Mouse (Mus musculus) heart, embryonic 10.5 days (tissue): Measurements from ENCODE around the gene Parl. TPM values are rescaled to one million over a fixed set of nuclear protein-coding genes. Genes with fewer than 3 reads are reported as not detected.

Source experiments
- DNase-seq: peaks from one replicate; pipeline ENCODE4 v3.0.0-alpha.2; 2017; ENCODE audit warnings: low spot score
- H3K27ac ChIP-seq: fragments of 300-500 bp; sonication (generic); 2 replicates; pipeline ENCODE4 v1.5.1; 2016; ENCODE audit warnings: mild to moderate bottlenecking
- H3K27me3 ChIP-seq: fragments of 300-500 bp; sonication (generic); 2 replicates; pipeline ENCODE4 v1.6.1; 2016; ENCODE audit warnings: mild to moderate bottlenecking; ENCODE audit not compliant: poor library complexity, insufficient read depth, severe bottlenecking
- H3K36me3 ChIP-seq: fragments of 300-500 bp; sonication (generic); 2 replicates; pipeline ENCODE4 v1.6.1; 2016; ENCODE audit warnings: mild to moderate bottlenecking, moderate library complexity
- H3K4me1 ChIP-seq: fragments of 300-500 bp; sonication (generic); 2 replicates; pipeline ENCODE4 v1.6.1; 2016; ENCODE audit warnings: mild to moderate bottlenecking
- H3K4me3 ChIP-seq: fragments of 300-500 bp; sonication (generic); 2 replicates; pipeline ENCODE4 v1.5.1; 2016; ENCODE audit warnings: mild to moderate bottlenecking, moderate library complexity
- H3K9me3 ChIP-seq: fragments of 300-500 bp; sonication (generic); 2 replicates; pipeline ENCODE4 v1.6.1; 2016; ENCODE audit warnings: mild to moderate bottlenecking, moderate library complexity
- WGBS: fragments of 180-500 bp; shearing (Covaris S2); methylation state at CpG from one replicate; pipeline ENCODE4 v1.1.7; 2016; 5-methylcytosine and 5-hydroxymethylcytosine counted together
- polyA plus RNA-seq: library from polyadenylated mRNA; unstranded; fragments of >200 nt; fragmentation: Nextera tagmentation; extraction: Ambion mirVana; gene quantifications from 2 replicates; pipeline ENCODE4 v1.2.1, GENCODE M21; 2016

Gene Parl
- polyA plus RNA-seq, 1 experiment from 2014 or later = 115 TPM

DNA sequence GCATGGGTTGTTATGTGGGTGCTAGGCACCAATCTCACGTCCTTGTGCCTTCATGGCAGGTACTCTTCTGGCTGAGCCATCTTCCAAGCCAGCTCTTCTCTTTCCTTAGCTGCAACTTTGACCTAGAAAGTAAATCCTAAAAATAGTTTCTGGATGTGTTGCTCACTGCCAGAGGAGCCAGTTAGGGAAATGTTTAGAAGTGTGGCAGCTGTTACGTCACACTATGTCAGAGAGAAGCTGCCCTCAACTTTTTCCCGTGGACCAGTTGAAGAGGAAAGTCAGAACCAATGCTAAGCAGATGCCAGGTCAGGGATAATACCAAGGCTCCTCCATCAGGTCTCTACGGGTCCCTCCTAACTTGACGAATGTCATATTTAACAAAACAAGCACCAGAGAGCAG is 22.8 kb downstream of the Parl start:
- H3K36me3 ChIP-seq = peaks cover 65% of the 10 kb centered on the region
- H3K9me3 ChIP-seq = no peaks in the 10 kb centered on the region
- no peaks in the 10 kb centered on the region for H3K27me3 ChIP-seq
- DNase-seq = no peak
- no peaks in the 10 kb centered on the region for H3K4me1 ChIP-seq
- WGBS = 81% methylated on average over 5 of the region's 5 CpGs
- no peak overlapping the region for H3K27ac ChIP-seq
- H3K4me3 ChIP-seq = no peak overlapping the region

- H3K36me3 ChIP-seq = peaks cover 5% of the 10 kb centered on the region
- no peak overlapping the region for H3K4me3 ChIP-seq
- no peaks in the 10 kb centered on the region; the same call in 1 of the 2 replicates for H3K27me3 ChIP-seq
- no peaks in the 10 kb centered on the region for H3K9me3 ChIP-seq
- 10% methylated on average over 3 of the region's 3 CpGs for WGBS
- peaks cover 18% of the 10 kb centered on the region for H3K4me1 ChIP-seq
- no peak overlapping the region for H3K27ac ChIP-seq
- DNase-seq = no peak
Measured at GRCm38 (mm10) chr16:20272994-20273393, 29.2 kb downstream of the Parl start.

DNA sequence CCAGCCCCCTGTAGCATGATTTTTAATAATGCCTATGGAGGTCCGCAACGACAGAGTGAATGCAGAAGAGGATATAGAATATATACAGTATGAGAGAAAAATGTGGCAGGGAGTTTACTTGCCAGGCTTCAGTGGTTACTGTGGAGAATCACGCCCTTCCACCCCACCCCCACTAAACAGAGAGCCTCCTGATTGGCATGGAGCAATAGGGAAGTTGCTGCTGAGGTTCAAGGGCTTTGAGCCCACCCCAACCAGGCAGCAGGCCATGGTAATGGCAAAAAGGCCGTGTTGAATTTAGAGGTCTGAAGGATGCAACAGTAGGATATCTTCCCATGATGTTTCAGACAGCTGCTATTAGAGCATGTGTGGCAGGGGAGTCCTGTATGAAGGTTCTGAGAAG is 30.8 kb downstream of the Parl start:
- H3K4me1 ChIP-seq = peaks cover 18% of the 10 kb centered on the region
- no peak for DNase-seq
- H3K27ac ChIP-seq = no peak overlapping the region
- WGBS = 83% methylated on average over 4 of the region's 4 CpGs
- no peak overlapping the region for H3K4me3 ChIP-seq
- H3K27me3 ChIP-seq = no peaks in the 10 kb centered on the region; the same call in 1 of the 2 replicates
- no peaks in the 10 kb centered on the region for H3K9me3 ChIP-seq
- H3K36me3 ChIP-seq = no peaks in the 10 kb centered on the region

GRCm38 (mm10) chr16:20265089-20265488 is 37.1 kb downstream of the Parl start:
- no peak for DNase-seq
- no peaks in the 10 kb centered on the region for H3K9me3 ChIP-seq
- H3K27me3 ChIP-seq = no peaks in the 10 kb centered on the region; the same call in 1 of the 2 replicates
- no peaks in the 10 kb centered on the region for H3K4me1 ChIP-seq
- 68% methylated on average over 7 of the region's 7 CpGs for WGBS
- H3K36me3 ChIP-seq = no peaks in the 10 kb centered on the region
- no peak overlapping the region for H3K27ac ChIP-seq
- no peak overlapping the region for H3K4me3 ChIP-seq

DNA sequence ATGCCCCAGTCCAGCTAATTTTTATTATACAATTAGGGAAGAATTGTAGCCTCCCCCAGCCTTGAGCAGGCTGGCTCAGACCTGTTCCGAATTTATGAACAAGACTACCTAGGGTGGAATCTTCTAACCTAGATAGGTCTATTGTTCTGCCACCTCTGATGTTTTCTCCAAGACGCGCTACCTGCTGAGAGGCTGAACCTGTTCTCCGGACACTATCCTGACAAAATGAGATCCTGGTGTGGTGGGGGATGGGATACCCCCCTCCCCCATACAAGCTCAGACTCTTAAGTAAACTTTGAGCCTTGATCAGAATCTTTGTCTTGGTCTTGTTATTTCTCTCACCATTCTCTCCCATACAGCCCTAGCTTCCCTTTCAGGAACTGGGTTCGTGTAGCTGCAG is 44.3 kb downstream of the Parl start:
- no peak for DNase-seq
- Histone ChIP-seq H3K4me3 (no peak overlapping the region), H3K9me3 (no peaks in the 10 kb centered on the region), H3K27ac (no peak overlapping the region), H3K36me3 (no peaks in the 10 kb centered on the region), H3K27me3 (no peaks in the 10 kb centered on the region), H3K4me1 (no peaks in the 10 kb centered on the region)
- 80% methylated on average over 5 of the region's 5 CpGs for WGBS

DNA sequence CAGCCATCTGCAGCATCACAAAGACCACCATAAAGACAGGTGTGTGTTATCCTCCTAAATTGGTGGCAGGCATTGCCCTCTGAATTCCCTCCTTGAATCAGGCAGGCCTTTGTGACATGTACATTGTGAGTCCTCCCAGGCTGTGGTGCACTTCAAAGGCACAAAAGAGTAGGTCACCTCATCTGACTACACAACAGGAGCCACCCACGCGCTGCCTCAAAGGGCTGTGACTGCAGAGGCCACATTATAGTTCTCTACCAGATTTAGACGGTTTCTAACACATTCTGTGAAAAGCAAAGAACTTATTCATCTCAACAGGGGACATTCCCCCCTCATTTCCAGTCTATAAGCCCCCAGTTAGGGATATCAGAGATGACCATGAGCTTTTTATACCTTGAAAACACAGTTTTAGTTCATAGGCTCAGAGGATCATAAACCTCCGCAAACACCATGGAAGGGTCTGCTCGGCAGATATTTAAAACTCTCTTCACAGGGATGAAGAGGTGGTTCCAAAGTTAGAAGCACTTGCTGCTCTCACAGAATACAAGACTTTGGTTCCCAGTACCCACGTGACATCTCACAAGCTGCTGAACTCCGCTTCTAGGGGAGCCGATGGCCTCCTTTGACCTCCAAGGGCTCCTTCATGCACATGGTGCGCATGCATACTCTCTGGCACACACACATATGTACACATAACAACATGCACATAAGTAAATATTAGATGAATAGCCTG is 53.6 kb downstream of the Parl start:
- Histone ChIP-seq H3K27me3 (no peaks in the 10 kb centered on the region), H3K4me1 (no peaks in the 10 kb centered on the region), H3K4me3 (no peak overlapping the region), H3K27ac (no peak overlapping the region), H3K36me3 (no peaks in the 10 kb centered on the region), H3K9me3 (no peaks in the 10 kb centered on the region)
- 78% methylated on average over 9 of the region's 9 CpGs for WGBS
- DNase-seq = no peak

DNA sequence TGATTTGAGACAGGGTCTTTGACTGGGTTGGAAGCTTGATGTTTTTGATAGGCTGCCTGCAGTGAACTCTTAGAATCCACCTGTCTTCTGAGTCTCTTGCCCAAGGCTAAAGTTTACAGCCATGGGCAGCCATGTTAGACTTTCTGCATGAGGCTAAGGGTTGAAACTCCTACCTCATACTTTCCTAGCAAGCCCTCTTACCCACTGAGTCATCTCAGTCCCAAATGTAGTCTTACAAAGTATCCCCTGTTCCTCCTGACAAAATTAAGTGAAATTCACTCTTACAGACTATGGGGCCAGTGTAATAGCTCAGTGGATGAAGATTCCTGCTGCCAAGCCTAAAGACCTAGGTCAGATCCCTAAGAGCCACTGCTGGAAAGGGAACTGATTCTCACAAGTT is 55.1 kb downstream of the Parl start:
- H3K27ac ChIP-seq = no peak overlapping the region
- H3K4me3 ChIP-seq = no peak overlapping the region
- H3K36me3 ChIP-seq = no peaks in the 10 kb centered on the region
- DNase-seq = no peak
- no peaks in the 10 kb centered on the region for H3K4me1 ChIP-seq
- H3K9me3 ChIP-seq = no peaks in the 10 kb centered on the region
- peaks cover 5% of the 10 kb centered on the region; the same call in 1 of the 2 replicates for H3K27me3 ChIP-seq

- peak within 1 kb of the TSS; percentile 87 for H3K27ac ChIP-seq
Measured at GRCm38 (mm10) chr16:20240468-20241414, 61.4 kb downstream of the Parl start, which contains the start of gene Map6d1. Gene Map6d1, minus strand, starts transcription at chr16:20241358.

DNA sequence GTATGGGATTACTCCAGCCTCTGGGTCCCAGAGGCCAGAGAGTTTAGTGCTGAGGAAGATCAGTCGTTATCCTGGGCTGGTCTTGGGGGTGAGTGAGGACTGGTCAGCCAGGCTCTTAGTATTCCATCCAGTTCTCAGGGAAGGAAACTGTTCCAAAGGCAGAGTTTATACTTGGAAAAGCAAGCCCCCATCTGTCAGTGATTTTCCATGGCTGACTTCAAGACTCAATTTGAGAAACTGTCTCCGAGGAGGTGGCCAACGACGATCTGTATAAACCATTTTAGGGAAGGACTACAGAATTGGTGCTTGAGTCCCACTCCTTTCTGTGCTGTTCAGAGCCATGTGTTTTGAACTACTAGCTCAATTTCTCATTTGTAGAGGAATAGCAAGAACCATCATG is 63.5 kb downstream of the Parl start:
- WGBS = 87% methylated on average over 4 of the region's 4 CpGs
- no peak for DNase-seq
- Histone ChIP-seq H3K27me3 (peaks cover 13% of the 10 kb centered on the region; the same call in 1 of the 2 replicates), H3K27ac (no peak overlapping the region), H3K36me3 (peaks cover 12% of the 10 kb centered on the region), H3K9me3 (no peaks in the 10 kb centered on the region), H3K4me3 (no peak overlapping the region), H3K4me1 (no peaks in the 10 kb centered on the region)

More at GRCm38 (mm10) chr16:20240468-20241414, 61.4 kb downstream of the Parl start, which contains the start of gene Map6d1:
- Histone ChIP-seq H3K9me3 (no peaks in the 10 kb centered on the region), H3K4me1 (no peaks in the 10 kb centered on the region), H3K4me3 (peak within 1 kb of the TSS; percentile 82), H3K36me3 (no peaks in the 10 kb centered on the region; the same call in 1 of the 2 replicates), H3K27me3 (peaks cover 13% of the 10 kb centered on the region; the same call in 1 of the 2 replicates)
- WGBS = under 1% methylated on average over 90 of the region's 90 CpGs
- no peak for DNase-seq

- H3K36me3 ChIP-seq = peaks cover 19% of the 10 kb centered on the region
- H3K9me3 ChIP-seq = no peaks in the 10 kb centered on the region
- no peak for DNase-seq
- no peak overlapping the region for H3K4me3 ChIP-seq
- H3K27me3 ChIP-seq = peaks cover 11% of the 10 kb centered on the region; the same call in 1 of the 2 replicates
- no peak overlapping the region for H3K27ac ChIP-seq
- 80% methylated on average over 4 of the region's 4 CpGs for WGBS
- H3K4me1 ChIP-seq = no peaks in the 10 kb centered on the region
Measured at GRCm38 (mm10) chr16:20237426-20237825, 64.8 kb downstream of the Parl start.

GRCm38 (mm10) chr16:20234406-20234805 is 67.8 kb downstream of the Parl start:
- Histone ChIP-seq H3K9me3 (no peaks in the 10 kb centered on the region), H3K4me3 (no peak overlapping the region), H3K27me3 (peaks cover 3% of the 10 kb centered on the region; the same call in 1 of the 2 replicates), H3K36me3 (peaks cover 45% of the 10 kb centered on the region), H3K4me1 (0 out of 2 replicates have a peak, but pooled peaks cover 2% of the 10 kb centered on the region), H3K27ac (no peak overlapping the region)
- DNase-seq = no peak
- WGBS = 61% methylated on average over 4 of the region's 4 CpGs
